Mouse (Mus musculus) cerebellum, postnatal 14 days (tissue): Measurements from ENCODE around the gene Stk36.

Experiments used
- DNase-seq, 2 experiments: peaks; one replicate each; pipeline ENCODE4 v3.0.0; 2021; ENCODE audit warnings: mixed read lengths in 2 of 2

The Stk36 gene

DNA sequence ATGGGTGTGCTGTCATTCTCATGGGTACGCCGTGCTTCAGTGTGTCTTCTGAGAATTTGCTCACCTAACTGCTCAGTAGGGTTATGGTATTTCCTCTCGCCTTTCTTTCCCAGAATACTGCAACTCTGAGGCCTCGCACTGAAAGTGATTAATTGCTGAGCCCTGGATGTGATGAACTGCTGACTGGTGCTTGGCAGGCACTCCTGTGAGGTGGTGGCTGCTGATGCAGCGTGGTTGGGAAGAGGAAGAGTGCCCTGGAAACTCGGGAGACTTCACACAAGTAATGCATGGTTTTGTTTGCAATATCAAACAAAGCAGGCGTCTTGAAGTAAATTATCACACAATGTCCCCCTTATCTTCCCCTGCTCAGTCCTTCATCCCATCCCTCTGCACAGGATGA is 71.5 kb downstream of the Stk36 start:
- DNase-seq = no peak

DNA sequence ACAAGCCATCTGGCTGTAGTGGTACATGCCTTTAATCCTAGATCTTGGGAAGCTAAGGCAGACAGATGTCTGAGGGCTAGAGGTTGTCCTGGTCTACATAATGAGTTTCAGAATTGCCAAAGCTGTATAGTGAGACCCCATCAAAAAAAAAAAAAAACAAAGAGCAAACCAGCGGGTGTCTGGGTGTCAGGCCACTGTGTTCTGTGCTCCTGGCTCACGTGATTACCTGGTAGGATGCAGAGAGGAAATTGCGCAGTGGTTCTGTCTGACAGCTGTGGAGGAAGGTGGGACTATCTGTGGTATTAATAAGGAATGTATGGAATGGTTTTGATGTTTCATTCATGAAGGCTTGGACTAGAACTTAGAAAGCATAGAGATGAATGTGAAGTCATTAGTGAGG is 75.6 kb downstream of the Stk36 start:
- DNase-seq = no peak

DNA sequence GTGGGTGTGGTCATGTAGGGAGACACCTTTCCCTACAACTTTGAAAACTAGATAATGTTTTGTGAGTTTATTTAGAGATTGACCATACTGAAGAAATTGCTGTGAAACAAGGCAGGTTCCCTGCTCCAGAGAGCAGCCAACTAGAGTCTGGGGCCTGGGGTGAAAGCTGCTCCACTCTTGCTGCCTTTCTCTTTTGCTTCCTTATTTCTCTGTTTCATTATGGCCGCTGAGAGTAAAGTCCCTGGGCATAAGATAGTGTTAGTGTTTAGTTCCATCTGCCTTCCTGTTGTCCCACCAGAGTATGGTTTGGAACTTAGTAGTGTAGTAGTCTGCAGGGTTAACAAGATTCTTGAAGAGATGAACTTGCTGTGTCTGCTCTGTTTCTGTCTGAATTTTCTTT is 76.6 kb downstream of the Stk36 start:
- DNase-seq = no peak
